20 mouse cellular contexts compared by ENCODE assay signal in genomic region chr1:23345633-23346032, GRCm38 (mm10). TPM values are rescaled to one million over a fixed set of nuclear protein-coding genes. Genes with fewer than 3 reads are reported as not detected.
DNase-seq lines count a peak whose midpoint lies in the region; ATAC-seq lines count a peak whose summit lies in the region.
"Had no signal": no experiment of that assay in that cellular context is flagged by ENCODE, and none has a peak within 500 bp of the region (broad histone marks: within the 10 kb centered on the region; RNA-seq: fewer than 3 reads in every experiment).

No protein-coding gene starts in this region.

- no peak overlapping the region for H3K27ac ChIP-seq in heart, embryonic 12.5 days (ENCODE audit: poor library complexity, severe bottlenecking)
- H3K27ac ChIP-seq: embryonic facial prominence, embryonic 10.5 days; embryonic facial prominence, embryonic 12.5 days; forebrain, embryonic 13.5 days; forebrain, embryonic 15.5 days had no signal

- no peaks in the 10 kb centered on the region for H3K36me3 ChIP-seq in heart, embryonic 12.5 days
- H3K36me3 ChIP-seq: embryonic facial prominence, embryonic 10.5 days; embryonic facial prominence, embryonic 12.5 days; forebrain, embryonic 15.5 days had no signal

- no peak overlapping the region for H3K4me2 ChIP-seq in heart, embryonic 12.5 days
- H3K4me2 ChIP-seq: embryonic facial prominence, embryonic 12.5 days; forebrain, embryonic 13.5 days; forebrain, embryonic 15.5 days had no signal

- no peaks in the 10 kb centered on the region for H3K9me3 ChIP-seq in heart, embryonic 12.5 days (replicated peaks)
- H3K9me3 ChIP-seq: embryonic facial prominence, embryonic 10.5 days; embryonic facial prominence, embryonic 12.5 days; forebrain, embryonic 13.5 days; forebrain, embryonic 15.5 days had no signal

- WGBS in heart, embryonic 12.5 days = 68% methylated on average over 3 of the region's 3 CpGs

- peak; percentile 31 for DNase-seq in 416B (ENCODE audit: low read depth)
- DNase-seq in heart, postnatal 4 days = no peak
- DNase-seq in kidney, adult 11 months = no peak
- DNase-seq: adrenal gland, adult 2 months; adrenal gland, postnatal 10 days; adrenal gland, postnatal 25 days; cerebellum, adult 11 months; cerebellum, adult 18-20 months; cerebellum, adult 8-10 months; cerebellum, adult 9-11 months; cerebellum, postnatal 14 days; cerebellum, postnatal 36 days had no signal

- ATAC-seq in granulocyte monocyte progenitor cell, adult 5-6 weeks (replicated peaks; ENCODE audit: poor library complexity, severe bottlenecking) = peak; percentile 99
- ATAC-seq in megakaryocyte, adult 5-6 weeks (ENCODE audit: poor library complexity, severe bottlenecking) = peak; percentile 89
- ATAC-seq in neutrophil, adult 5-6 weeks (ENCODE audit: extremely low read depth, insufficient number of reproducible peaks, low FRiP score, poor library complexity, severe bottlenecking) = 0 out of 2 replicates have a peak, but pooled peaks have one; percentile 56
- no peak for ATAC-seq in heart, embryonic 12.5 days (ENCODE audit: insufficient number of reproducible peaks, low FRiP score)
- ATAC-seq: forebrain, embryonic 13.5 days; forebrain, embryonic 15.5 days had no signal

- no peaks in the 10 kb centered on the region for H3K27me3 ChIP-seq in heart, embryonic 12.5 days (replicated peaks)
- H3K27me3 ChIP-seq: embryonic facial prominence, embryonic 12.5 days; forebrain, embryonic 13.5 days; forebrain, embryonic 15.5 days had no signal

- H3K4me1 ChIP-seq in heart, embryonic 12.5 days (replicated peaks) = no peaks in the 10 kb centered on the region
- H3K4me1 ChIP-seq: embryonic facial prominence, embryonic 10.5 days; embryonic facial prominence, embryonic 12.5 days; forebrain, embryonic 13.5 days; forebrain, embryonic 15.5 days had no signal

- H3K9ac ChIP-seq in heart, embryonic 12.5 days = no peak overlapping the region
- H3K9ac ChIP-seq: embryonic facial prominence, embryonic 12.5 days; forebrain, embryonic 13.5 days; forebrain, embryonic 15.5 days had no signal

- H3K4me3 ChIP-seq in heart, embryonic 12.5 days = no peak overlapping the region
- H3K4me3 ChIP-seq: embryonic facial prominence, embryonic 10.5 days; embryonic facial prominence, embryonic 12.5 days; forebrain, embryonic 13.5 days; forebrain, embryonic 15.5 days had no signal

RNA-seq across cellular contexts. Expression of gene Ogfrl1, which starts 51.9 kb away (rescaled TPM):
- 73.6 and 80.8 TPM in 2 replicates for total RNA-seq in granulocyte monocyte progenitor cell, adult 5-6 weeks (2014; fragmentation: Nextera tagmentation)
- 78.4 and 82.5 TPM in 2 replicates for total RNA-seq in granulocyte monocyte progenitor cell, adult 5-6 weeks (2017)
- 99.3 and 102 TPM in 2 replicates for total RNA-seq in megakaryocyte, adult 5-6 weeks (2015)
- total RNA-seq in megakaryocyte, adult 5-6 weeks (2017) = 58.4 and 73.8 TPM in 2 replicates
- total RNA-seq in neutrophil, adult 5-6 weeks (2017) = 97.8 and 100 TPM in 2 replicates
- 14.8 TPM in 2 replicates for polyA plus RNA-seq in heart, embryonic 12.5 days (2016; fragmentation: Nextera tagmentation; extraction: Ambion mirVana)
- total RNA-seq in heart, postnatal 4 days (2021) = 10 to 100 TPM; 13.6 to 14.1 TPM
